Mouse (Mus musculus): ENCODE data around the gene Sspn. TPM values are rescaled to one million over a fixed set of nuclear protein-coding genes. Genes with fewer than 3 reads are reported as not detected.

Gene Sspn
- polyA plus RNA-seq, 1 experiment from 2014 or later, result 64.9 TPM

GRCm38 (mm10) chr6:145974766-145975165 lies 43.3 kb downstream of the Sspn start:
- peaks cover 33% of the 10 kb centered on the region for H3K4me1 ChIP-seq (replicated peaks)
- no peaks in the 10 kb centered on the region for H3K9me3 ChIP-seq (replicated peaks)
- ATAC-seq (ENCODE audit: insufficient number of reproducible peaks, low FRiP score), result no peak
- WGBS, result 58% methylated on average over 7 of the region's 7 CpGs
- no peaks in the 10 kb centered on the region for H3K27me3 ChIP-seq (replicated peaks)
- no peaks in the 10 kb centered on the region for H3K36me3 ChIP-seq
- no peak overlapping the region for H3K4me3 ChIP-seq
- no peak overlapping the region for H3K27ac ChIP-seq (ENCODE audit: poor library complexity, severe bottlenecking)
- H3K9ac ChIP-seq, result no peak overlapping the region
- H3K4me2 ChIP-seq, result no peak overlapping the region

GRCm38 (mm10) chr6:145977344-145977743 lies 45.9 kb downstream of the Sspn start:
- no peaks in the 10 kb centered on the region for H3K9me3 ChIP-seq (replicated peaks)
- H3K4me1 ChIP-seq (replicated peaks), result peaks cover 36% of the 10 kb centered on the region
- no peaks in the 10 kb centered on the region for H3K27me3 ChIP-seq (replicated peaks)
- H3K4me3 ChIP-seq, result no peak overlapping the region
- no peak overlapping the region for H3K4me2 ChIP-seq
- no peak overlapping the region for H3K9ac ChIP-seq
- no peaks in the 10 kb centered on the region for H3K36me3 ChIP-seq
- no peak overlapping the region for H3K27ac ChIP-seq (ENCODE audit: poor library complexity, severe bottlenecking)
- ATAC-seq (ENCODE audit: insufficient number of reproducible peaks, low FRiP score), result no peak
- 84% methylated on average over 3 of the region's 3 CpGs for WGBS

- H3K27ac ChIP-seq (ENCODE audit: poor library complexity, severe bottlenecking), result 0 out of 2 replicates have a peak overlapping the region, but pooled peaks have one; percentile 9
- 41% methylated on average over 8 of the region's 8 CpGs for WGBS
Observed at GRCm38 (mm10) chr6:145977771-145978450, 46.5 kb downstream of the Sspn start.

GRCm38 (mm10) chr6:145981074-145981473 lies 49.6 kb downstream of the Sspn start:
- no peak for ATAC-seq (ENCODE audit: insufficient number of reproducible peaks, low FRiP score)
- no peak overlapping the region for H3K9ac ChIP-seq
- H3K36me3 ChIP-seq, result no peaks in the 10 kb centered on the region
- H3K9me3 ChIP-seq (replicated peaks), result no peaks in the 10 kb centered on the region
- H3K4me2 ChIP-seq, result no peak overlapping the region
- no peaks in the 10 kb centered on the region for H3K27me3 ChIP-seq (replicated peaks)
- H3K27ac ChIP-seq (ENCODE audit: poor library complexity, severe bottlenecking), result no peak overlapping the region
- 86% methylated on average over 8 of the region's 8 CpGs for WGBS
- no peak overlapping the region for H3K4me3 ChIP-seq
- H3K4me1 ChIP-seq (replicated peaks), result peaks cover 23% of the 10 kb centered on the region

More at GRCm38 (mm10) chr6:145977771-145978450, 46.5 kb downstream of the Sspn start:
- Histone ChIP-seq H3K4me1 (replicated peaks) (peaks cover 31% of the 10 kb centered on the region), H3K4me2 (no peak overlapping the region), H3K27me3 (replicated peaks) (no peaks in the 10 kb centered on the region), H3K4me3 (no peak overlapping the region), H3K36me3 (no peaks in the 10 kb centered on the region), H3K9ac (no peak overlapping the region), H3K9me3 (replicated peaks) (no peaks in the 10 kb centered on the region)
- ATAC-seq (ENCODE audit: insufficient number of reproducible peaks, low FRiP score), result no peak

GRCm38 (mm10) chr6:145982335-145982734 lies 50.9 kb downstream of the Sspn start:
- H3K4me2 ChIP-seq, result no peak overlapping the region
- H3K4me1 ChIP-seq (replicated peaks), result peaks cover 19% of the 10 kb centered on the region
- no peaks in the 10 kb centered on the region for H3K27me3 ChIP-seq (replicated peaks)
- 84% methylated on average over 4 of the region's 4 CpGs for WGBS
- H3K9me3 ChIP-seq (replicated peaks), result no peaks in the 10 kb centered on the region
- no peak overlapping the region for H3K27ac ChIP-seq (ENCODE audit: poor library complexity, severe bottlenecking)
- H3K4me3 ChIP-seq, result no peak overlapping the region
- ATAC-seq (ENCODE audit: insufficient number of reproducible peaks, low FRiP score), result no peak
- no peaks in the 10 kb centered on the region for H3K36me3 ChIP-seq
- H3K9ac ChIP-seq, result no peak overlapping the region

- Histone ChIP-seq H3K27me3 (replicated peaks) (no peaks in the 10 kb centered on the region), H3K36me3 (no peaks in the 10 kb centered on the region), H3K4me1 (replicated peaks) (0 out of 2 replicates have a peak, but pooled peaks cover 6% of the 10 kb centered on the region), H3K9me3 (replicated peaks) (no peaks in the 10 kb centered on the region), H3K4me3 (no peak overlapping the region), H3K9ac (no peak overlapping the region), H3K4me2 (no peak overlapping the region), H3K27ac (ENCODE audit: poor library complexity, severe bottlenecking) (no peak overlapping the region)
- ATAC-seq (ENCODE audit: insufficient number of reproducible peaks, low FRiP score), result no peak
- WGBS, result 69% methylated on average over 1 of the region's 1 CpGs
Observed at GRCm38 (mm10) chr6:145990578-145990977, 59.1 kb downstream of the Sspn start.

- Histone ChIP-seq H3K27ac (ENCODE audit: poor library complexity, severe bottlenecking) (no peak overlapping the region), H3K4me3 (no peak overlapping the region)
- no peak for ATAC-seq (ENCODE audit: insufficient number of reproducible peaks, low FRiP score)
Observed at GRCm38 (mm10) chr6:145992526-145992925, 61.1 kb downstream of the Sspn start.

GRCm38 (mm10) chr6:145992985-145993384 lies 61.5 kb downstream of the Sspn start:
- Histone ChIP-seq H3K9ac (no peak overlapping the region), H3K27me3 (replicated peaks) (no peaks in the 10 kb centered on the region), H3K4me3 (no peak overlapping the region), H3K9me3 (replicated peaks) (no peaks in the 10 kb centered on the region), H3K4me2 (no peak overlapping the region), H3K36me3 (no peaks in the 10 kb centered on the region), H3K4me1 (replicated peaks) (peaks cover 6% of the 10 kb centered on the region; the same call in 1 of the 2 replicates), H3K27ac (ENCODE audit: poor library complexity, severe bottlenecking) (no peak overlapping the region)
- ATAC-seq (ENCODE audit: insufficient number of reproducible peaks, low FRiP score), result no peak
- WGBS, result 62% methylated on average over 10 of the region's 10 CpGs

More at GRCm38 (mm10) chr6:145992526-145992925, 61.1 kb downstream of the Sspn start:
- Histone ChIP-seq H3K4me2 (no peak overlapping the region), H3K9me3 (replicated peaks) (no peaks in the 10 kb centered on the region), H3K9ac (no peak overlapping the region), H3K36me3 (no peaks in the 10 kb centered on the region), H3K4me1 (replicated peaks) (0 out of 2 replicates have a peak, but pooled peaks cover 6% of the 10 kb centered on the region), H3K27me3 (replicated peaks) (no peaks in the 10 kb centered on the region)
- WGBS, result 85% methylated on average over 11 of the region's 11 CpGs

GRCm38 (mm10) chr6:145998314-145999007 lies 67.0 kb downstream of the Sspn start:
- ATAC-seq (ENCODE audit: insufficient number of reproducible peaks, low FRiP score), result peak; percentile 22; the same call in 1 of the 2 replicates
- H3K27ac ChIP-seq (ENCODE audit: poor library complexity, severe bottlenecking), result no peak overlapping the region
- H3K9ac ChIP-seq, result no peak overlapping the region
- H3K27me3 ChIP-seq (replicated peaks), result no peaks in the 10 kb centered on the region
- H3K36me3 ChIP-seq, result no peaks in the 10 kb centered on the region
- no peak overlapping the region for H3K4me2 ChIP-seq
- H3K4me1 ChIP-seq (replicated peaks), result peaks cover 11% of the 10 kb centered on the region; the same call in 1 of the 2 replicates
- H3K4me3 ChIP-seq, result no peak overlapping the region
- no peaks in the 10 kb centered on the region for H3K9me3 ChIP-seq (replicated peaks)
- 24% methylated on average over 13 of the region's 13 CpGs for WGBS

- WGBS, result 83% methylated on average over 1 of the region's 1 CpGs
Observed at GRCm38 (mm10) chr6:146000767-146001166, 69.3 kb downstream of the Sspn start.

GRCm38 (mm10) chr6:146001396-146002191 lies 70.2 kb downstream of the Sspn start:
- Histone ChIP-seq H3K27me3 (replicated peaks) (no peaks in the 10 kb centered on the region), H3K4me3 (no peak overlapping the region), H3K27ac (ENCODE audit: poor library complexity, severe bottlenecking) (no peak overlapping the region), H3K9ac (no peak overlapping the region), H3K4me2 (no peak overlapping the region), H3K9me3 (replicated peaks) (no peaks in the 10 kb centered on the region), H3K4me1 (replicated peaks) (peaks cover 21% of the 10 kb centered on the region), H3K36me3 (no peaks in the 10 kb centered on the region)
- ATAC-seq (ENCODE audit: insufficient number of reproducible peaks, low FRiP score), result no peak
- 81% methylated on average over 22 of the region's 22 CpGs for WGBS

More at GRCm38 (mm10) chr6:146000767-146001166, 69.3 kb downstream of the Sspn start:
- Histone ChIP-seq H3K4me2 (no peak overlapping the region), H3K27ac (ENCODE audit: poor library complexity, severe bottlenecking) (no peak overlapping the region), H3K36me3 (no peaks in the 10 kb centered on the region), H3K9me3 (replicated peaks) (no peaks in the 10 kb centered on the region), H3K4me1 (replicated peaks) (peaks cover 21% of the 10 kb centered on the region; the same call in 1 of the 2 replicates), H3K27me3 (replicated peaks) (no peaks in the 10 kb centered on the region), H3K4me3 (no peak overlapping the region), H3K9ac (no peak overlapping the region)
- no peak for ATAC-seq (ENCODE audit: insufficient number of reproducible peaks, low FRiP score)
